Mouse (Mus musculus): Measurements from ENCODE around the gene Batf3.

DNA sequence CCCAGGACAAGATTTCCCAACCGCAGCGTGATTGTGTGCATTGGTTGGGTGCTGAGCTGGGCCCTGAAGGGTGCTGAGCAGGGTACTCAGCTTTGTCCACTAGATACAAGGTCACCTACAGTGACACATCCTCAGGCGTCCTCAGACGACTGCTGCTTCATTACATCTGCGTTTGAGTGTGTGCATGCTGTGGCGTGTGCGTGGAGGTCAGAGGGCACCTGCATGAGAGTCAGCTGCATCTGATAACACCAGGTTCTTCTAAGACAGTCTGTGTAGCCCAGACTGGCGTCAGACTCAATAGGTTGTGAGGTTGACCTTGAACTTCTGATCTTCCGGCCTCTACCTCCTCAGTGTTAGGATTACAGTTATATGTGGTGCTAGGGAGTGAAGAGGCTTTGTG lies 7.6 kb downstream of the Batf3 start:
- TF ChIP-seq EP300 (IDR thresholded peaks at IDR 0.05; ENCODE audit: insufficient read depth, low read depth, low read length) (no peak), CTCF (IDR thresholded peaks at IDR 0.05; ENCODE audit: low read depth, low read length) (no peak), POLR2A (IDR thresholded peaks at IDR 0.05; ENCODE audit: insufficient read depth, low read length) (no peak)

Data from ES-Bruce4 (cell line).